Comparison of ENCODE assay signal across 8 mouse cellular contexts in the genomic region with DNA sequence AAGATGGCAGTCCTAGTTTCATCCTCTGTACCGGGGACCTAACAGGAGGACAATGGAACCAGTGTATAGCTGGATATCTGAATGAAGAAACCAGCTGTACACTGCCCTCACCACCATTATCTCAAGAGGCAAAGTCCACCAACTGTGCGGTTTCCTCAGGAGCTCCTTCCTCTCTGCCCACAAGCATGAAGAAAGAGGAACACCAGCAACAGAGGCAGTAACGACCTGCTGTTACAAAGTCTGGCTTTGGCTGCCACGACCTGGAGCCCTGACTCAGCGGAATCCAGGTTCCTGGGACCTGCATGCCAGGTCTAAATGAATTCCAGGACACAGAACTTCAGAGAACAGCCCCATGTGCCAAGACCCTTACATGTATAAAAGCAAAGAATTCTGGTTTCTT. TPM values are rescaled to one million over a fixed set of nuclear protein-coding genes. Genes with fewer than 3 reads are reported as not detected.
A peak's percentile ranks its signal among the peaks of the same experiment; 100 is the strongest.
DNase-seq lines count a peak whose midpoint lies in the region; ATAC-seq and TF ChIP-seq lines count a peak whose summit lies in the region.

No protein-coding gene starts in this region.

- no peak for TF ChIP-seq EP300 in liver, embryonic 14.5 days (IDR thresholded peaks at IDR 0.05; ENCODE audit: low read depth)

- no peaks in the 10 kb centered on the region for H3K9me3 ChIP-seq in liver, embryonic 14.5 days (ENCODE audit: control insufficient read depth, low read length)

- H3K9ac ChIP-seq in liver, embryonic 14.5 days (replicated peaks): no peak overlapping the region

- 3% methylated on average over 5 of the region's 5 CpGs for WGBS in liver, embryonic 14.5 days (ENCODE audit: insufficient replicate concordance)

- peak; percentile 55 for ATAC-seq in common myeloid progenitor, adult 5-6 weeks (replicated peaks; ENCODE audit: low read depth, poor library complexity, severe bottlenecking)
- ATAC-seq in liver, embryonic 14.5 days (ENCODE audit: insufficient read depth): no peak

- H3K4me2 ChIP-seq in liver, embryonic 14.5 days (ENCODE audit: low read depth): peak overlapping the region; percentile 86

- H3K4me1 ChIP-seq in liver, embryonic 14.5 days (replicated peaks; ENCODE audit: control insufficient read depth in 2 of 2, insufficient read depth in 2 of 2, low read length in 1 of 2): peaks cover 21 to 37% of the 10 kb centered on the region in 2 experiments

- DNase-seq in gastrocnemius, adult 2 months: peak; percentile 59
- DNase-seq in gastrocnemius, postnatal 14 days: no peak
- peak; percentile 45 for DNase-seq in induced T-regulatory cell, adult 2 months (ENCODE audit: low read depth)
- peak in 1 of 3 experiments; percentile 30 for DNase-seq in liver, embryonic 14.5 days (ENCODE audit: low read depth in 3 of 3, low spot score in 3 of 3)
- peak; percentile 35 for DNase-seq in skeletal muscle tissue, adult 2 months (ENCODE audit: low read depth, low spot score)
- DNase-seq in frontal cortex, postnatal 10 days (ENCODE audit: low spot score in 2 of 2): no peak
- no peak for DNase-seq in adrenal gland, postnatal 4 days (ENCODE audit: low spot score in 2 of 2)

- peaks cover 1% of the 10 kb centered on the region; the same call in 1 of the 2 replicates for H3K36me3 ChIP-seq in liver, embryonic 14.5 days (replicated peaks; ENCODE audit: control insufficient read depth, insufficient read depth, low read depth)

- H3K27me3 ChIP-seq in liver, embryonic 14.5 days (ENCODE audit: control insufficient read depth, insufficient read depth, low read length): no peaks in the 10 kb centered on the region

- peak overlapping the region; percentile 98 for H3K27ac ChIP-seq in gastrocnemius, adult 2 months
- H3K27ac ChIP-seq in liver, embryonic 14.5 days: no peak overlapping the region; the same call in 1 of the 2 replicates

- H3K4me3 ChIP-seq in gastrocnemius, adult 2 months: peak overlapping the region; percentile 95
- peak overlapping the region; percentile 34 to 72 for H3K4me3 ChIP-seq in liver, embryonic 14.5 days (ENCODE audit: insufficient read depth in 1 of 2, low read depth in 2 of 2, low read length in 2 of 2)

- no peak for TF ChIP-seq CTCF in gastrocnemius, adult 2 months (IDR thresholded peaks at IDR 0.05)
- TF ChIP-seq CTCF in liver, embryonic 14.5 days (IDR thresholded peaks at IDR 0.05; ENCODE audit: low read depth): no peak

- intact Hi-C loops in gastrocnemius, adult 2 months (cut with DNase I): no loop called here
- intact Hi-C loops in gastrocnemius, postnatal 14 days (cut with DNase I; ENCODE audit: low total_unique reads): no loop called here

RNA-seq across cellular contexts. Expression of a gene that starts 2.1 kb away (rescaled TPM):
- 100 to 1,000 TPM; 138 to 200 TPM for total RNA-seq in gastrocnemius, adult 2 months (2021)
- 100 to 1,000 TPM; 216 to 235 TPM for total RNA-seq in gastrocnemius, postnatal 14 days (2021)
- 186 and 210 TPM in 2 replicates for total RNA-seq in common myeloid progenitor, adult 5-6 weeks (2017)
- polyA plus RNA-seq in liver, embryonic 14.5 days (2012; rRNA removed): 22.3 and 34.1 TPM in 2 replicates
- polyA plus RNA-seq in liver, embryonic 14.5 days (2014; fragmentation: Nextera tagmentation; extraction: Ambion mirVana): 13.9 and 16.1 TPM in 2 replicates
- 100 to 1,000 TPM; 208 to 242 TPM for total RNA-seq in adrenal gland, postnatal 4 days (2021)

RNA-seq across cellular contexts. Expression of a gene that starts 21.1 kb away (rescaled TPM):
- 10 to 100 TPM; 11.8 to 15.7 TPM for total RNA-seq in gastrocnemius, adult 2 months (2021)
- 10 to 100 TPM; 12.2 to 12.7 TPM for total RNA-seq in gastrocnemius, postnatal 14 days (2021)
- 11.1 and 14.7 TPM in 2 replicates for total RNA-seq in common myeloid progenitor, adult 5-6 weeks (2017)
- 6.2 and 6.3 TPM in 2 replicates for polyA plus RNA-seq in liver, embryonic 14.5 days (2012; rRNA removed)
- 5.6 and 7.5 TPM in 2 replicates for polyA plus RNA-seq in liver, embryonic 14.5 days (2014; fragmentation: Nextera tagmentation; extraction: Ambion mirVana)
- 10 to 100 TPM; 35.1 to 39.1 TPM for total RNA-seq in adrenal gland, postnatal 4 days (2021)

RNA-seq across cellular contexts. Expression of a gene that starts 36.7 kb away (rescaled TPM):
- total RNA-seq in gastrocnemius, adult 2 months (2021): 10 to 100 TPM; 49.9 to 81.7 TPM
- total RNA-seq in gastrocnemius, postnatal 14 days (2021): 10 to 100 TPM; 58.1 to 67.2 TPM
- 19.5 and 32.2 TPM in 2 replicates for total RNA-seq in common myeloid progenitor, adult 5-6 weeks (2017)
- 26.0 and 26.4 TPM in 2 replicates for polyA plus RNA-seq in liver, embryonic 14.5 days (2012; rRNA removed)
- polyA plus RNA-seq in liver, embryonic 14.5 days (2014; fragmentation: Nextera tagmentation; extraction: Ambion mirVana): 21.2 and 22.9 TPM in 2 replicates
- 100 to 1,000 TPM; 166 to 191 TPM for total RNA-seq in adrenal gland, postnatal 4 days (2021)

RNA-seq across cellular contexts. Expression of a gene that starts 38.4 kb away (rescaled TPM):
- 1 to 10 TPM in 1 of 2 experiments, under 1 TPM in 1; 0.79 to 1.5 TPM for total RNA-seq in gastrocnemius, adult 2 months (2021)
- 1 to 10 TPM; 1.2 to 1.3 TPM for total RNA-seq in gastrocnemius, postnatal 14 days (2021)
- not detected in 2 replicates for total RNA-seq in common myeloid progenitor, adult 5-6 weeks (2017)
- polyA plus RNA-seq in liver, embryonic 14.5 days (2012; rRNA removed): 0.13 and 0.26 TPM in 2 replicates
- polyA plus RNA-seq in liver, embryonic 14.5 days (2014; fragmentation: Nextera tagmentation; extraction: Ambion mirVana): 0.14 TPM in 1 of 2 replicates, not detected in the other
- 1 to 10 TPM; 4.5 to 5.0 TPM for total RNA-seq in adrenal gland, postnatal 4 days (2021)

RNA-seq across cellular contexts. Expression of a gene that starts 57.7 kb away (rescaled TPM):
- not detected for total RNA-seq in gastrocnemius, adult 2 months (2021)
- not detected for total RNA-seq in gastrocnemius, postnatal 14 days (2021)
- total RNA-seq in common myeloid progenitor, adult 5-6 weeks (2017): 1.2 TPM in 1 of 2 replicates, not detected in the other
- 0.07 TPM in 1 of 2 replicates, not detected in the other for polyA plus RNA-seq in liver, embryonic 14.5 days (2012; rRNA removed)
- 11.9 and 14.0 TPM in 2 replicates for polyA plus RNA-seq in liver, embryonic 14.5 days (2014; fragmentation: Nextera tagmentation; extraction: Ambion mirVana)
- total RNA-seq in adrenal gland, postnatal 4 days (2021): under 1 TPM in 1 of 2 experiments, not detected in 1; 0.73 TPM

Comparison
In these comparisons a context has a peak if more than half of its experiments do, and no peak if none do; other contexts are left out.
1. DNase-seq: peak in gastrocnemius, adult 2 months (single experiment), induced T-regulatory cell, adult 2 months (single experiment) and skeletal muscle tissue, adult 2 months (single experiment); none in gastrocnemius, postnatal 14 days (single experiment), frontal cortex, postnatal 10 days (0 of 2) and adrenal gland, postnatal 4 days (0 of 2).